Mouse (Mus musculus): ENCODE measurements around the gene Zfp651. TPM values are rescaled to one million over a fixed set of nuclear protein-coding genes. Genes with fewer than 3 reads are reported as not detected.

Zfp651 gene
- polyA plus RNA-seq, 1 experiment from 2014 or later: 8.0 TPM

DNA sequence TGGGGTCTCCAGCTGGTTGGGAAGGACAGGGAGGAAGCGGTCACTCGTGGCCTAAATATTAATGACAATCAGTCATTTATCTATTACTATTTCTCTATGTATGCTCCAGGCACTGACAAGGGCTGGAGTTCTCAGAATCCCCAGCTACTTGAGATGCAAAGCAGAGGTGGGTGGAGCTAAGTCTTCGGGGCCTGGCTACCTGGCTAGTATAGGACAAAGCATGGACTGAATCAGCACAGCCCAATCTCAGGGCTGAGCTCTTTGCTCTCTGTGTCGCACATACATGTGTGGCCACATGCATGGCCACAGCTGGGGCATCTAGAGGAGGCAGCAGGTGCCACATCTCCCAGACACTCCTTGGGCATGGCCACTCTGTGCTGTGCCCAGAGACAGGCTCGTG is 61.6 kb downstream of the Zfp651 start:
- WGBS: 74% methylated on average over 5 of the region's 5 CpGs
- TF ChIP-seq CTCF (IDR thresholded peaks at IDR 0.05; ENCODE audit: low read depth): no peak
- no peak for TF ChIP-seq EP300 (optimal IDR thresholded peaks at IDR 0.05)
- H3K4me2 ChIP-seq (replicated peaks; ENCODE audit: low read depth): no peak overlapping the region
- H3K27me3 ChIP-seq (ENCODE audit: control insufficient read depth, insufficient read depth, low read length): no peaks in the 10 kb centered on the region
- no peaks in the 10 kb centered on the region for H3K4me1 ChIP-seq (replicated peaks; ENCODE audit: control insufficient read depth, insufficient read depth)
- DNase-seq (ENCODE audit: low spot score): no peak
- no peak overlapping the region for H3K4me3 ChIP-seq (ENCODE audit: low read depth, low read length)
- no peak overlapping the region for H3K9ac ChIP-seq (ENCODE audit: low read length)
- H3K36me3 ChIP-seq (ENCODE audit: control insufficient read depth, insufficient read depth, low read length): no peaks in the 10 kb centered on the region
- no peaks in the 10 kb centered on the region for H3K9me3 ChIP-seq (ENCODE audit: control insufficient read depth, low read length)
- ATAC-seq (ENCODE audit: low FRiP score, low TSS enrichment): no peak
- H3K27ac ChIP-seq (replicated peaks): no peak overlapping the region

Other genes with a start within 250 kb of the Zfp651 start
- 0.15 and 0.21 TPM in 2 replicates for gene Lyzl4, start 117.2 kb upstream of the Zfp651 start, polyA plus RNA-seq (2015; fragmentation: Nextera tagmentation; extraction: Ambion mirVana)
- 0.47 and 0.51 TPM in 2 replicates for gene Vipr1, start 116.6 kb upstream of the Zfp651 start, polyA plus RNA-seq (2015; fragmentation: Nextera tagmentation; extraction: Ambion mirVana)
- 5.0 and 6.8 TPM in 2 replicates for gene Sec22c, start 53.8 kb upstream of the Zfp651 start, polyA plus RNA-seq (2015; fragmentation: Nextera tagmentation; extraction: Ambion mirVana)
- 106 and 119 TPM in 2 replicates for gene Ss18l2, start 49.0 kb upstream of the Zfp651 start, polyA plus RNA-seq (2015; fragmentation: Nextera tagmentation; extraction: Ambion mirVana)
- gene Nktr, start 40.2 kb upstream of the Zfp651 start, polyA plus RNA-seq (2015; fragmentation: Nextera tagmentation; extraction: Ambion mirVana): 27.7 and 32.0 TPM in 2 replicates
- 0.42 and 0.46 TPM in 2 replicates for gene Klhl40, start 18.3 kb downstream of the Zfp651 start, polyA plus RNA-seq (2015; fragmentation: Nextera tagmentation; extraction: Ambion mirVana)
- 1.5 and 2.0 TPM in 2 replicates for gene Hhatl, start 33.2 kb downstream of the Zfp651 start, polyA plus RNA-seq (2015; fragmentation: Nextera tagmentation; extraction: Ambion mirVana)
- 0.16 and 0.19 TPM in 2 replicates for gene Ccdc13, start 80.1 kb downstream of the Zfp651 start, polyA plus RNA-seq (2015; fragmentation: Nextera tagmentation; extraction: Ambion mirVana)
- 631 and 679 TPM in 2 replicates for gene Higd1a, start 99.0 kb downstream of the Zfp651 start, polyA plus RNA-seq (2015; fragmentation: Nextera tagmentation; extraction: Ambion mirVana)
- 0.28 and 0.35 TPM in 2 replicates for gene Ackr2, start 139.0 kb downstream of the Zfp651 start, polyA plus RNA-seq (2015; fragmentation: Nextera tagmentation; extraction: Ambion mirVana)
- 0.85 and 1.2 TPM in 2 replicates for gene Cyp8b1, start 157.0 kb downstream of the Zfp651 start, polyA plus RNA-seq (2015; fragmentation: Nextera tagmentation; extraction: Ambion mirVana)
- 2.7 and 2.8 TPM in 2 replicates for gene Fam198a, start 191.7 kb downstream of the Zfp651 start, polyA plus RNA-seq (2015; fragmentation: Nextera tagmentation; extraction: Ambion mirVana)
- 6.6 and 7.3 TPM in 2 replicates for gene Pomgnt2, start 237.8 kb downstream of the Zfp651 start, polyA plus RNA-seq (2015; fragmentation: Nextera tagmentation; extraction: Ambion mirVana)